Mouse (Mus musculus): Measurements from ENCODE around the gene Diaph3.

DNA sequence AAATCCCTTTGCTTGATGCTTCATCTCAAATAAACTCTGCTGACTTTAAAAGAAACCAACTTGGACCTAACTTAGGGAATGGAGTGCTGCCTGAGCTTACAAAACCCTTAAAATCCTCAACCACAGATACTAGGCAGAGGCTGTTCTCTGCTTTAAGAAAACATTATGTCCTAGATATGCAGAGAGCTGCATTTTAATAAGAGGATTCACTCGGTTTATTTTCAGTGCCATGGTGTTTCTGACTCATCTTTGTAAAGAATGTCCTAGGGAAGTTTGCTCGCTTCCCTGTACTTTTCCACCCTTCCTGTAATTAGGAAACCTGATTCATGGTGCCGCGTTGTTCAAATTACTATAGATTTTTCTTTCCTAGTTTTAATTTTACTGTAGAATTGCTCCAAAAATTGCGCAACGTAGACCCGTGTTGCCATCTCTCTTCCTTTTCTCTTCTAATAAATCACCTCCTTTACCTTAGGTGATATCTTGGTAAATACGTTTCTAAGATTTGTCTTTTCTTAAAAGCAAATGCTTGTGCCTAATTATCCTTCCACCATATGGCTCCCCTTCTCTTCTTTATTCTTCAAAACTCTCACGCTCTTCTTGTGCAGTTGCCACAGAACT lies 14.7 kb upstream of the Diaph3 start:
- TF ChIP-seq CTCF (IDR thresholded peaks at IDR 0.05; ENCODE audit: extremely low read depth, insufficient read depth, insufficient read length, insufficient replicate concordance) (no peak), POLR2A (IDR thresholded peaks at IDR 0.05; ENCODE audit: low read depth, low read length) (no peak)
